9 mouse cellular contexts compared by ENCODE assay signal in genomic region chr10:96595435-96596132, GRCm38 (mm10).
"Had no signal": no experiment of that assay in that cellular context is flagged by ENCODE, and none has a peak within 500 bp of the region (broad histone marks: within the 10 kb centered on the region; RNA-seq: fewer than 3 reads in every experiment).

No protein-coding gene starts in this region.

- DNase-seq: kidney, adult 2 months; kidney, postnatal 25 days; layer of hippocampus, adult 9-11 months; lung, adult 2 months; lung, postnatal 36 days; midbrain, embryonic 14.5 days; thymus, postnatal 4 days had no signal

- ATAC-seq: intestine, embryonic 16.5 days; lung, postnatal 0 days had no signal
